Mouse (Mus musculus): ENCODE measurements around the gene Vmn2r67. TPM values are rescaled to one million over a fixed set of nuclear protein-coding genes. Genes with fewer than 3 reads are reported as not detected.
"Not testable (repeated sequence)": the region's sequence is repeated elsewhere in the genome, so short reads cannot be mapped to it uniquely, and the experiment has no call there.

Gene Vmn2r67
- not detected for total RNA-seq (2022)

GRCm38 (mm10) chr7:85155898-85156297 is at the start of gene Vmn2r67:
Gene Vmn2r67, minus strand, starts transcription at chr7:85155998.
- DNase-seq (ENCODE audit: low spot score) = no peak

- DNase-seq (ENCODE audit: low spot score) = not testable (repeated sequence)
These were observed 51.3 kb downstream of the Vmn2r67 start for GRCm38 (mm10) chr7:85104531-85104930.

Other genes with a start within 250 kb of the Vmn2r67 start
- gene Vmn2r65, start 191.9 kb downstream of the Vmn2r67 start, total RNA-seq (2022) = not detected
- gene Vmn2r66, start 143.7 kb downstream of the Vmn2r67 start, total RNA-seq (2022) = not detected
- not detected for gene Vmn2r68, start 81.8 kb upstream of the Vmn2r67 start, total RNA-seq (2022)